Mouse (Mus musculus): ENCODE measurements at regions not wholly inside any gene's neighbourhood (a gene's known extent, or its start where the extent isn't known, plus 50 kb on each side); places are given as distances from the start of the nearest gene placed in this dataset.
A peak's percentile ranks its signal among the peaks of the same experiment; 100 is the strongest.

DNA sequence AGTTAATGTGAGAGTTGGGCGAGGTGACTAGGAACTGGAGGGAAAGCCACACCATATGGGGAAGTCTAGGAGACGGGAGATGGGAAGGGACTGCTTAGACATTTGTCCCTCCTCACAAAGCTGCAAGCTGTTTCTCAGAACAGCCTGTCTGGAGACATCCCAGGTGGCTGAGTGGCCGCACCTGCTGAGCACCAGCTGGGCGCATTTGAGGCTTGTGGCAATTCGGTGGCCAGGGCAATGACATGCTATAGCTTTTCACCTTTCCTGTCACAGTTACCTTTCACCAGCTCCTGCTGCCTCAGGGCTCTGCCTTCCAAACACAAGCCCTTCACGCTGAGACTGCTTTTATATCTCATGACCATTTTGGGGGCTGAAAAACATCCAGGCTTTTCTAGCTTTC is 317.5 kb upstream of the Fam92a start:
- Histone ChIP-seq H3K4me3 (ENCODE audit: low read depth, low read length) (no peak overlapping the region), H3K27ac (replicated peaks; ENCODE audit: low read depth, low read length) (no peak overlapping the region), H3K9me3 (ENCODE audit: control insufficient read depth, low read length) (no peaks in the 10 kb centered on the region), H3K27me3 (replicated peaks; ENCODE audit: control insufficient read depth, insufficient read depth, low read length) (no peaks in the 10 kb centered on the region), H3K4me1 (ENCODE audit: control insufficient read depth, insufficient read depth, low read length) (no peaks in the 10 kb centered on the region), H3K36me3 (ENCODE audit: control insufficient read depth, insufficient read depth, low read length) (no peaks in the 10 kb centered on the region), H3K9ac (ENCODE audit: low read depth, low read length) (no peak overlapping the region), H3K4me2 (ENCODE audit: low read depth, low read length) (no peak overlapping the region)
- ATAC-seq (ENCODE audit: low read depth) (no peak), DNase-seq (ENCODE audit: low spot score) (no peak)
- WGBS, result 61% methylated on average over 5 of the region's 6 CpGs

DNA sequence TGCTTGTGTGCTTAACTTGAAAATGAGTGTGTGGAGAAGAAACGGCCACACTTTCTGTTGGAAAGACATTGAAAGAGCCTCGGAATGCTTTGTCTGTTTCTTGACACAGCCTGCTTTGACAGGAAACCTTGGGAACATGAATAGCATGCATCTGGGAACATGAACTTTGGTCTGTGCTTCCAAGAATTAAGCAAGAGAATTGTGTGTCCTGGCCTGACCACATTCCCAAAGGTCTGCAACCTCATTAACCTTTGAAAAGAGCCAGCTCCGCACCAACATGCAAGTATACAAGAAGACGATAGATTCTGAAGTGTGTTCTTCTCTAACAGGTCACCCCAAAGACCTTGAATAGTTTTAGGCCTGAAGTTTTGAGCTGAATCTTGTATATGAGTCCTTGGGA is 309.7 kb upstream of the Fam92a start:
- no peak for ATAC-seq (ENCODE audit: low read depth)
- no peak overlapping the region for H3K4me2 ChIP-seq (ENCODE audit: low read depth, low read length)
- H3K27ac ChIP-seq (replicated peaks; ENCODE audit: low read depth, low read length), result no peak overlapping the region
- no peak overlapping the region for H3K9ac ChIP-seq (ENCODE audit: low read depth, low read length)
- H3K4me1 ChIP-seq (ENCODE audit: control insufficient read depth, insufficient read depth, low read length), result no peaks in the 10 kb centered on the region
- 66% methylated on average over 4 of the region's 4 CpGs for WGBS
- no peaks in the 10 kb centered on the region for H3K27me3 ChIP-seq (replicated peaks; ENCODE audit: control insufficient read depth, insufficient read depth, low read length)
- H3K4me3 ChIP-seq (ENCODE audit: low read depth, low read length), result no peak overlapping the region
- DNase-seq (ENCODE audit: low spot score), result no peak
- no peaks in the 10 kb centered on the region for H3K9me3 ChIP-seq (ENCODE audit: control insufficient read depth, low read length)
- no peaks in the 10 kb centered on the region for H3K36me3 ChIP-seq (ENCODE audit: control insufficient read depth, insufficient read depth, low read length)

- H3K27ac ChIP-seq (replicated peaks; ENCODE audit: low read depth, low read length), result no peak overlapping the region
- H3K9me3 ChIP-seq (ENCODE audit: control insufficient read depth, low read length), result no peaks in the 10 kb centered on the region
- H3K27me3 ChIP-seq (replicated peaks; ENCODE audit: control insufficient read depth, insufficient read depth, low read length), result no peaks in the 10 kb centered on the region
- peaks cover 4% of the 10 kb centered on the region; the same call in 1 of the 2 replicates for H3K4me1 ChIP-seq (ENCODE audit: control insufficient read depth, insufficient read depth, low read length)
- no peaks in the 10 kb centered on the region for H3K36me3 ChIP-seq (ENCODE audit: control insufficient read depth, insufficient read depth, low read length)
- H3K9ac ChIP-seq (ENCODE audit: low read depth, low read length), result no peak overlapping the region
- 53% methylated on average over 7 of the region's 7 CpGs for WGBS
- ATAC-seq (ENCODE audit: low read depth), result no peak
- no peak overlapping the region for H3K4me3 ChIP-seq (ENCODE audit: low read depth, low read length)
- peak; percentile 12 for DNase-seq (ENCODE audit: low spot score)
- H3K4me2 ChIP-seq (ENCODE audit: low read depth, low read length), result no peak overlapping the region
These were observed 304.9 kb upstream of the Fam92a start for GRCm38 (mm10) chr4:12476717-12477116.

DNA sequence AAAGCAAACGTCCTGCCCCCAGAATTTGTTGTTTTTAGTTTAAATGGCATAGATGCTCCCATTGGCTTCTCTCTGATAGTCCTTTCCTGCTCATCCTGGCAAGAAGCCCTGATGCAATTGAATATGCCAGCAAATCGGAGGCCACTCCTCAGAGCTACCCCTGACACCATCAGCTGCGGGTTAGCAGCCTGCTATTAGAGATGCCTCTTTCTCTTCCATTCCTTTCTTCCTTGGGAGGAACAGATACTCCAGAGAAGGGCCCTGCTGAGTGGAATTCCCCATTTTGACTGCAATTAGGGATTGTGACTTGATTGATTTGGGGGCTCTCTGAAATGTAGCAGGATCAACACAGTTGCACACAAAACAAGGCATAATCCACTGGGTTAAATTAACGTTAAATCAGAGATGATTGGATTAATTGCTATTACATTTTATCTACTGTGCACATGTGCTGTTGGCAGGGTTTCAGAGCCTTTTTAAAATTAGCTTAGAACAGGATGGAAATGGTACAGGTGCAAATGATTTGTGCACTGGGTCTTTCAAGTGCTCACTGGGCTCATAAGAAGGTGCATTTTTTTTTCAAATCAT is 303.3 kb upstream of the Fam92a start:
- Histone ChIP-seq H3K9ac (ENCODE audit: low read depth, low read length) (no peak overlapping the region), H3K4me1 (ENCODE audit: control insufficient read depth, insufficient read depth, low read length) (peaks cover 4% of the 10 kb centered on the region; the same call in 1 of the 2 replicates), H3K27me3 (replicated peaks; ENCODE audit: control insufficient read depth, insufficient read depth, low read length) (no peaks in the 10 kb centered on the region), H3K4me3 (ENCODE audit: low read depth, low read length) (no peak overlapping the region), H3K4me2 (ENCODE audit: low read depth, low read length) (no peak overlapping the region), H3K27ac (replicated peaks; ENCODE audit: low read depth, low read length) (no peak overlapping the region), H3K36me3 (ENCODE audit: control insufficient read depth, insufficient read depth, low read length) (no peaks in the 10 kb centered on the region), H3K9me3 (ENCODE audit: control insufficient read depth, low read length) (no peaks in the 10 kb centered on the region)
- ATAC-seq (ENCODE audit: low read depth) (no peak), DNase-seq (ENCODE audit: low spot score) (no peak)
- 53% methylated on average over 4 of the region's 4 CpGs for WGBS

- DNase-seq (ENCODE audit: low spot score), result no peak
- Histone ChIP-seq H3K4me3 (ENCODE audit: low read depth, low read length) (no peak overlapping the region), H3K9me3 (ENCODE audit: control insufficient read depth, low read length) (no peaks in the 10 kb centered on the region), H3K36me3 (ENCODE audit: control insufficient read depth, insufficient read depth, low read length) (no peaks in the 10 kb centered on the region), H3K27me3 (replicated peaks; ENCODE audit: control insufficient read depth, insufficient read depth, low read length) (no peaks in the 10 kb centered on the region), H3K4me1 (ENCODE audit: control insufficient read depth, insufficient read depth, low read length) (peaks cover 4% of the 10 kb centered on the region; the same call in 1 of the 2 replicates), H3K27ac (replicated peaks; ENCODE audit: low read depth, low read length) (no peak overlapping the region), H3K9ac (ENCODE audit: low read depth, low read length) (no peak overlapping the region), H3K4me2 (ENCODE audit: low read depth, low read length) (no peak overlapping the region)
- ATAC-seq (ENCODE audit: low read depth), result no peak
- WGBS, result 29% methylated on average over 1 of the region's 1 CpGs
These were observed 302.6 kb upstream of the Fam92a start for GRCm38 (mm10) chr4:12474421-12474820.

DNA sequence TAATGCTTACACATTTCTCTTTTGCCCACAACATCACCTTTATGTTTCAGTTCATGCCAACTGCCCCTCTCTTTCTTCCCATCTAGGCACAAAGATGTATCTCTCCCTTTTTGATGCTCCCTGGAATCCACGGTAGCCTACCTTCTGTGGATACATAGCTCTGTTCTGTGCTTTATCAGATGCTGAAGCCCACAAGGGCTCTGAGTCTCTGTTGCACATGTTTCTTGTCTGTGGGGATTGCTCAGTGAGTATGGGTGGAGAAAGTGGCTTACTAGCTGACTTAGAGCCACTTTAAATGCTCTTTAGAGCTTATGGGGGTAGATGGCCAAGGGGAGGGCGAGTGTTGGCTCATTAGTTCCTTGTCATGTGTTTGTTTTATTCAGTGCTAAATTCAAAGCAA is 289.9 kb upstream of the Fam92a start:
- Histone ChIP-seq H3K27ac (replicated peaks; ENCODE audit: low read depth, low read length) (no peak overlapping the region), H3K4me3 (ENCODE audit: low read depth, low read length) (no peak overlapping the region), H3K9ac (ENCODE audit: low read depth, low read length) (no peak overlapping the region), H3K9me3 (ENCODE audit: control insufficient read depth, low read length) (no peaks in the 10 kb centered on the region), H3K27me3 (replicated peaks; ENCODE audit: control insufficient read depth, insufficient read depth, low read length) (no peaks in the 10 kb centered on the region), H3K4me2 (ENCODE audit: low read depth, low read length) (no peak overlapping the region), H3K4me1 (ENCODE audit: control insufficient read depth, insufficient read depth, low read length) (no peaks in the 10 kb centered on the region), H3K36me3 (ENCODE audit: control insufficient read depth, insufficient read depth, low read length) (no peaks in the 10 kb centered on the region)
- ATAC-seq (ENCODE audit: low read depth), result no peak
- 80% methylated on average over 2 of the region's 2 CpGs for WGBS
- no peak for DNase-seq (ENCODE audit: low spot score)

DNA sequence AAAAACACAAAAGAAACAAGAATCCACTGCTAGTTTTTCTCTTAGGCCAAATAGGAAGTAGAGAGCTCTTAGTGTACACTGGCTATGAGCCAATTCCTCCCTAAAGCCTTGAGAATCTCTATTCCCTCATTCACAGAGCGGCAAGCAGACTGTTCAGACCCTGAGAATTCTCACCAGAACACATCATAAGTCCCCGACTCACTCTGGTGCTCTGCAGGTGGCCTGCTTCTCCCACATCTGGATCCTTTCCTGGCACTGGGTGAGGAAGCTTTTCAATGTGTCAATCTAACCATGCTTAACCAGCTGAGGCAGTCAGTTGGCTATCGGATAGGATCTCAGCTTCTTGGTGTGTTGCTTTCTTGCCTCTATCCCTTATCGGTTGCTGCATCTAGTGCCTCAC is 289.4 kb upstream of the Fam92a start:
- Histone ChIP-seq H3K4me3 (ENCODE audit: low read depth, low read length) (no peak overlapping the region), H3K4me2 (ENCODE audit: low read depth, low read length) (no peak overlapping the region), H3K4me1 (ENCODE audit: control insufficient read depth, insufficient read depth, low read length) (no peaks in the 10 kb centered on the region), H3K36me3 (ENCODE audit: control insufficient read depth, insufficient read depth, low read length) (no peaks in the 10 kb centered on the region), H3K9ac (ENCODE audit: low read depth, low read length) (no peak overlapping the region), H3K27ac (replicated peaks; ENCODE audit: low read depth, low read length) (no peak overlapping the region), H3K9me3 (ENCODE audit: control insufficient read depth, low read length) (no peaks in the 10 kb centered on the region), H3K27me3 (replicated peaks; ENCODE audit: control insufficient read depth, insufficient read depth, low read length) (no peaks in the 10 kb centered on the region)
- DNase-seq (ENCODE audit: low spot score) (peak; percentile 88), ATAC-seq (ENCODE audit: low read depth) (peak; percentile 33; the same call in 1 of the 2 replicates)
- WGBS, result 44% methylated on average over 4 of the region's 4 CpGs

- Histone ChIP-seq H3K36me3 (ENCODE audit: control insufficient read depth, insufficient read depth, low read length) (no peaks in the 10 kb centered on the region), H3K9me3 (ENCODE audit: control insufficient read depth, low read length) (no peaks in the 10 kb centered on the region), H3K4me1 (ENCODE audit: control insufficient read depth, insufficient read depth, low read length) (no peaks in the 10 kb centered on the region), H3K27ac (replicated peaks; ENCODE audit: low read depth, low read length) (no peak overlapping the region), H3K4me2 (ENCODE audit: low read depth, low read length) (no peak overlapping the region), H3K9ac (ENCODE audit: low read depth, low read length) (no peak overlapping the region), H3K27me3 (replicated peaks; ENCODE audit: control insufficient read depth, insufficient read depth, low read length) (no peaks in the 10 kb centered on the region), H3K4me3 (ENCODE audit: low read depth, low read length) (no peak overlapping the region)
- WGBS, result 76% methylated on average over 8 of the region's 8 CpGs
- DNase-seq (ENCODE audit: low spot score) (peak; percentile 30), ATAC-seq (ENCODE audit: low read depth) (no peak; the same call in 1 of the 2 replicates)
These were observed 286.3 kb upstream of the Fam92a start for GRCm38 (mm10) chr4:12457978-12458597.

DNA sequence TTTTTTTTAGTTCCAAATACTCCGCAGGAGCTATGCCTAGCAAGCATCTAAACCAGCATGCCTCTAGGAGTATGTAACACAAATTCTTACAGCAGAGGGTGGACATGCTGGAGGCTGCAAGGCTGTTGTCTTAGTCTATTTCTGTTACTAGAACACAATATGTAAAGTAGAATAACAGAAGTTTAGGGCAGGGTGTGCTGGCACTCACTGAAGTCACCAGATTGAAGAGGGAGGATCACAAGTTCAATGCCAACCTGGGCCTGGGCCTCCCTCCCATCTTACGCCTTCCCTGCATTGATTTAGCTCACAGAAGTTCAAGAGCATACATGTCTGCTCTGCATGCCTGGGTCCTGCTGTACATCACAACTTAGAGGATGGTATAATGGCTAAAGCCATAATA is 280.3 kb upstream of the Fam92a start:
- ATAC-seq (ENCODE audit: low read depth) (no peak), DNase-seq (ENCODE audit: low spot score) (no peak)
- Histone ChIP-seq H3K27me3 (replicated peaks; ENCODE audit: control insufficient read depth, insufficient read depth, low read length) (no peaks in the 10 kb centered on the region), H3K9me3 (ENCODE audit: control insufficient read depth, low read length) (no peaks in the 10 kb centered on the region), H3K4me3 (ENCODE audit: low read depth, low read length) (no peak overlapping the region), H3K4me1 (ENCODE audit: control insufficient read depth, insufficient read depth, low read length) (no peaks in the 10 kb centered on the region), H3K27ac (replicated peaks; ENCODE audit: low read depth, low read length) (no peak overlapping the region), H3K4me2 (ENCODE audit: low read depth, low read length) (no peak overlapping the region), H3K36me3 (ENCODE audit: control insufficient read depth, insufficient read depth, low read length) (no peaks in the 10 kb centered on the region), H3K9ac (ENCODE audit: low read depth, low read length) (no peak overlapping the region)
- WGBS, result 78% methylated on average over 2 of the region's 2 CpGs

Measured in embryonic facial prominence, embryonic 14.5 days (tissue).